Mouse (Mus musculus) c-Kit-negative CD71-positive TER-119-positive erythroid progenitor cells, embryonic 14.5 days (primary cell): ENCODE measurements at regions not wholly inside any gene's neighbourhood (a gene's known extent, or its start where the extent isn't known, plus 50 kb on each side); places are given as distances from the start of the nearest gene placed in this dataset.

ENCODE experiments used
- DNase-seq: peaks from one replicate; pipeline ENCODE4 v3.0.0-alpha.2; 2013; ENCODE audit warnings: low read depth, low spot score

DNA sequence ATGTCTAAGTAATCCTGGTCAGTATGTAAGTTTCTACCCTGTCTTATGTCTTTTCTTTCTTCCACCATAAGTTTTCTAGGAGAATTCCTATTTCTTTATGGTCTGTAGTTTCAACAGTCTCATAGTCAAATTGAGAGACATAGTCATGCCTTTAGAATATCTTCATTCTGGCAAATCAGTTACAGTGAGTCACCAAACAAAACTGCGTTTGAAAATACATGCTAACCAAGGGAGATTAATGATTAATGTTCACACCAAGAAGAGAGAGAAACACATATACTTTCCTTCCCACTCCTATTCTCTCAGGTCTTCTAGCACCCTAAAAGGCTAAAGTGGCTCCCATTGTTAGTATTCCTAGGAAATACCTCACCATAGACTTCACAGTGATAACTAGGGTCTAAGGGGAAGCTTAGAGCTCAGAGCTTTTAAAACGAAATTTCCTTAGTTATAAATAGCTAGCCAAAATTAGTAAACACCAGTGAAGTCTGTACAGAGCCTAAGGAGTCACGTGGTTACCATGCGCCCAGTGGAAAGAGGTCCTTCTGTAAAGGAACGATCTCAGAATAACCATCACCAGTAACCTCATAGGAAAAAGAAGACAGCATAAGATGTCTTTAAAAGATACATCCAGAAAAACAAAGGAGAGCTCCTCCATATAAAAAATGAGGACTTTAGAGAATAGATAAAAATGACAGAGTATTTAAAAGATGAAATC, 281.8 kb upstream of the Htr2a start:
- no peak for DNase-seq

DNA sequence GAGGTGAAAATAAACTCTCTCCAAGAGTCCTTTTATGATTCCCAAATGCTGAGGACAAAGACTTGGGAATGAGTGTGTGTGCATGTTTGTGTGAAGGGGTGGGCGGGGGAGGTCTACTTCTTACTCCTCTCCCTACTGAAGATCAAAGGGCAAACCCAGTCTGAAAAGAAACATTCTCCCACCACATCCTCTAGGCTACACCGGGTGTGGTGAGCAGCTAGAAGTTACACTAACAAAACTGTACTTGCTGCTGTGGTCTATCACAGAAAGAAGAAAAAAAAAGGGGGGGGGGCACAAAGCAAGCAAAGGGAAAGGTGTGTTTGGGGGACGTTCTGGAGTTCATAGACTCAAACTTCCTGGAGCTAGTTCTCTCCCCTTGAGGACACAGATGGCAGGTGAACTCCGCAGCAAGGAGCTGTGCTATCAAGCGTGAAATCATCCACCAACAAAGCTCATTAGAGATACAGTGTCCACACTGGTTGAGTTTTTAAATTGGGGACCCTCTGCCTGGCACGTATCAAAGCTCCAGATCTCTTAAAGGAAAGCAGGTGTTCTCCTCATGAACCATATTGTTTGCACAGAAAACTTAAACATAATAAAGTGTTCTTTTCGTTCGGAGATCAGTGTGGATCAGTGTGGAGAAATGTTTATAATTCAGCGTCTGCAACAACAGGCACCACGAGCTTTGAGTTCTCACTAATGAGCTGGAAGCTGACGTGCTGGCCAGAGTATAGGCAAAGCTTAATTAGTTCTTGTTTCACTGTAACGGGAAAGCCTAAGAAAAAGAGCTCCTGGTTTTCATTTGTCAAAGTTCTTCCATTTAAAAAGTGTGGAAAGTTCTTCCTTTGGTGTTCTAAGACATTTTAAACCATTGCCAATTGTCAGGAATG, 280.7 kb upstream of the Htr2a start:
- DNase-seq, result no peak

DNA sequence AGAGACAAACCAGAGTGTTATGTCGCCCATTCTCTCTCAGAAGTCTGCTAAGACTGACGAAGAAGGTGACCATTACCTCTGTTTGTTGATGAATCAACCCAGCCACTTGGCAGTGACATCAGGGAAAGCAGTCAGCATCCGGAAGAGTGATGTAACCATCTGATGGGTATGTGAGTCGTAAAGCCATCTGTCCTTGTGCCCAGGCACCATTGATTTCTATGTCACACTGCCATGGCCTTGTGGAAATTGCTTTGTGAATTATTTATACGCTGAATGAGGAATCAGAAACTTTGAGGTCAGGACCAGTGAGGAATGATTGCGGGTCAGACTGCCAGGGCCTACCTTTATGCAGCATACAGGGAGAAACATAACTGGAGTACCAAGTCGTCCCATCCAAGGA, 256.2 kb upstream of the Htr2a start:
- DNase-seq, result no peak

DNA sequence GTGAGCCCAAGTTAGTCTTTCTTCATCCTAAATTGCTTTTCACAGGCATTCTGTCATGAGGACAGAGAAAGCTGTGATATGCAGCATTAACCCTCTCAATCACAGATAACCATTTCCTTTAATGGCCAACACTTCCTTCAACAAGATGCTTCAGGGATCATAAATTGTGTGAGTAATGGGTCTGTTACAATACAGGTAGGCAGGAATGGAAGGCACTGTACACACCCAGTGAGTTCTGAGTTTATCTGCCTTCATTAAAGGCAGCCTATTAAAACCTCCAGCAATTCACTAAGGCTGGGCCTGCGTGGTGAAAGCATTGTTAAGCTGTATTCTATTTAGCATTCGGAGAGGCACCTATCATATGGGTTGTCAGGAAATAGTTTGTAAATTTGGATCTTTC, 248.2 kb upstream of the Htr2a start:
- DNase-seq, result no peak

DNA sequence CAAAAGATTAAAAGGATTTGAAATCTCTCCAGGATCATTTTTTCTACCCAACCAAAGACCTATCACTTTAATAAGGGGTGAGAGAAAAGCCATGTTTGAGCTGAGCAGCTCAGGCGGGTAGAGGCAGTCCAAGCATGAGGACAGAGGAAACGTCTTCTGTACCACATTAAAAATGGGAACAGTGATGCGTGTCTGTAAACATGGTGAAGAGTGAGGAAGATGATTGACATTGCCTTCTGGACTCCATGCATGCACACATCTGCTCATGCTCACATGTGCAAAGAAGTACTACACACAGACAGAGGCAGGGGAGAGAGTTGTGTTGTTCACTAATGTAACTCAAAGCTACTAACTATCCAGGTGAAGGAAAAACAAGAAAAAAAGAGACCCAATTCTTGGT, 243.4 kb upstream of the Htr2a start:
- DNase-seq, result no peak

DNA sequence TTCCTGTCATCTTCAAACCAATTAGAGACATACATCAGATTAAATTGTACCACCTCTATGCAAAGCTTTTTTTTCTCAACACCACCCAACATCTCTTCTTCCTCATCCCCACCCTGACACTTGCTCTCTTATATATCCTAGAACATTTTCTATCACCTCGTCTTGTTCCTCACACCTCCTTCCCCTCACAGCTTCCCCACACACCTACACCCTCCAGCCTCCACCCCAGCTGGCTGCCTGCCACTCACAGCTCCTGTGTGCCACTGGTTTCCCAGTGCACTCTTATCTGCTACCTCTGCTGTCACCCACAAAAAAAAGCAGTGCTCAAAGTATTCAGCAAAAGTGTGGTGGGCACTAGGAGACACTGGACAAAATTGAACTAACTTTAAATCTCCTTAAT, 231.2 kb upstream of the Htr2a start:
- no peak for DNase-seq

DNA sequence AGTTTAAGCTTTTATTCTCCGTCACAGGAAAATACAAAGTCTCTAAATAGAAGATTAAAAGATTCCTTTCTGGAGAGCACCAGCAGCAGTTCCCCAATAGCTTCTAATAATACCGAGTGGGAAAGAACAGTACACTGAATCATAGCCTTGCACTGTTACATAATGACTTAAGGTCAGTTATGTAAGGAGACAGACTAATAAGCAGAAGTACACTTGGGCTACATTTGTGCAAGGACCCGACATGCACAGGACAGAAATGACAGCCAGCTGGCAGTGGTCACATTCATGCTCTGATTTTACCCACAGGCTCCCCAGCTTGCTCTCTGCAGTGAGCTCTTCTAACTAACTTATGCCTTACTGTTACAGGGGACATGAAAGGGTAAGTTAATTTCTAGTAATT, 212.4 kb upstream of the Htr2a start:
- DNase-seq, result no peak

DNA sequence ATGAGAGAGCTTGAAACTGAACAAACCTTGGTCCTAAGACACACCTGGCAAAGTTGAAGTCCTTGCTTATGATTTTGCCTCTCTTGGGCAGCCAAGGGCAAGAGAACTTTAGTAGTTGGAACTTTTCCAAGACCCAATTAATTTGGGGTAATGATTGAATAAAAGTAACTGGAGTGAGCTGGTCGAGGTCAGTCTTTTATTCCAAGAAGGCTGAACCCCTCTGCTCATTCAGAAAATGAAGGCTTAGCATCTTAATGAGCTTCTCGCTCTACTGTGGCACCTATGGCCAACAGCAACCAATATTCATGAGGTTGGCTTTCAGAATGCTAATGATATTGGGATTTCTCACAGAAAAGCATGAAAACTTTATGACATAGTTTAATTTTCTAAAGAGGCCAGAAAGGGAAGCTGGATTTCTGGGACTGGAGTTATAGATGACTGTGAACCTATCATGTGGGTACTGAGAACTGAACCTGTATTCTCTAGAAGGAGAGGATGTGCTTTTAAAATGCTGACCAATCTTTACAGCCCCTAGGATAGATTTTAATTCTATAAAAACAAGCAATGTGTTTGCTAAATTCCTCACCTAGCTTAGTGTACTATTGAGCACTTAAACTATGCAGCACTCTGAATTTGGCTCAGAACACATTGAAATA, 176.5 kb upstream of the Htr2a start:
- no peak for DNase-seq

DNA sequence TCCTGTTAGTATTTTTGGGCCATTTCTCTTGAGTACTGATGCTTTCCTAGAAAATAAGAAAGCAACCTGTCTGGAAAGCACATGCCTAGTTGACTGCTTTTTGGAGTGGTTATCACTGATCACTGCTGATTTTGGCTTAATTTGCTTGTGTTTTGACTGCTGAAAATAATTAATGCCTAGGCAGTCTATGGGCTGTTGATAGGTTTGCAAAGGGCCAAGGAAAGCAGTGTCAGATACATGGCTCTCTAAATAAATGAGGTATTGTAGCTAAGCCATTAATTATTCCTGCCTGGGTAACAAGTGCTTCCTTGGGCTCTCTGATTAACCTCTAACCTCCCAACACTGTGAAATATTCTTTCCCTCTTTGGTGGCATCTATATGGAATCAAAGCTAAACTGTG, 145.1 kb upstream of the Htr2a start:
- DNase-seq, result no peak

DNA sequence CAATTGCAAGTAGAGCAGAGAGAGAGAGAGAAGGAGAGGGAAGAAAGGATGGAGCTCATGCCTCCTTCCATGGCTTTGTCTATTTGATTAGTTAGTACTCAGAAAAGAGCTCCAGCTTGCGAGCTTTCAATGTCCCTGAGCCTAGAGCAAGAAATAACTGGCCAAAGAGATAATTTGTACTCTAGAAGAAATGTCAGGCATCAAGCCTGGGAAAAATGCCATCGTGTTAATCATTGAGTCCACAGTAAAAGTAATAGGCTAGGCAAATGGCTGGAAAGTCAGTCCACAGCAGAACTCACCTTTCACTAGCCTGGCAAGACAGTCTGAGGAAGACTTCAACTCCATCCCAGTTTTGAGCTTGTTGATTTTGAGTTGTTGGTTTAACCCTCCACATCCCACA, 129.1 kb upstream of the Htr2a start:
- DNase-seq, result no peak

DNA sequence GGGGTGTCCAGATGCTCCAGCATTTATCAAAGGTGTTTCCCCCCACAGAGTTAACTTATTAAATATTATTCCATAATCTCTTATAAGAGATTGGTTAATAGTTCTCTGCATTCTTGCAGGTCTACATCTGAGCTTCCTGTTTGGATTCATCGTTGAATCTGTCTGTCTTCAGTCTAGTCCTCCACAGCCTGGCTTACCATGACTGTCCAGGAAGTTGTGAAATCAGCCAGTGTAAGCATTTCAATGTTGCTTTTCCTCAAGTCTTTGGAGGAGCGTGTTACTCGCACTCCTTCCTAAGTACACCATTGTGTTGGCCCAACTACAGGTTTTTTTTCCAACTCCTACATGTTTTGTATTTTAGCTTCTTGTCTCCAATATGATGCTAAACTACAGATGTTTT, 124.2 kb upstream of the Htr2a start:
- no peak for DNase-seq

DNA sequence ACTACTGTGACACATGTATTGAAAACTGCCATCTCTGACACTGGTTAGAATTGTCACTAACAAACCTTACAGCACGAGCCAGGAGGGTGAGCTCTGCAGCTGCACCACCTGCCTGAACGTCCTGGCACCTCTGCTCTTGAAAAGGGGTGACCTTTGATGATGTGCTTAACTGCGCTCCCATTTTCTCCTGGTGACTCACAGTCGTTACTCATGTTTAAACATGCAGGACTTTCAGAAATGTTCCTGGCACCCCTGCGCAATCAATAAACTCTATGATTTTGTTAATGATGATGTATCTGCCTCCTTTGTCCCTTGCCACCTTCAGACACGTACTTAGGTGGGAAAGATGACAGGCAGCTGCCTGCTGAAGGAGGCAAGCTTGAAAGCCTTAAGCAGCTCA, 121.1 kb upstream of the Htr2a start:
- DNase-seq, result no peak

DNA sequence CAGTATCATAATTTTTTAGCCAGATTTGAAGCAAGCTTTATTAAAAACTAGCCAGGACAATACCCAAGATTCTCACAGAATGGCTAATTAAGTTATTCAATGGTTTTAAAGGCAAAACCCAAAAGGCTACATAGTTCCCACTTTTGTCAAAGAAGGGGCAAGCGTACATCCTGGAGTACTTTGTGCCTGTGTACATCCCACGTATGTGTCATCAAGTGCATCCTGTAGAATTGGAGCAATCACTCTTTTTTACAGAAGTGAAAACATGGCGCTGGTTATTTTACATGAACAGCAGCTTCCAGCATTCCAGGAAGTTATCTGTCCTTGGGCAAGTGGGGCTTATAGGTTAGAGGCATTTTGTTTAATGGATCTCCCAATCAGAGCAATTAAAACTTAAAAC, 119.0 kb upstream of the Htr2a start:
- DNase-seq, result no peak

DNA sequence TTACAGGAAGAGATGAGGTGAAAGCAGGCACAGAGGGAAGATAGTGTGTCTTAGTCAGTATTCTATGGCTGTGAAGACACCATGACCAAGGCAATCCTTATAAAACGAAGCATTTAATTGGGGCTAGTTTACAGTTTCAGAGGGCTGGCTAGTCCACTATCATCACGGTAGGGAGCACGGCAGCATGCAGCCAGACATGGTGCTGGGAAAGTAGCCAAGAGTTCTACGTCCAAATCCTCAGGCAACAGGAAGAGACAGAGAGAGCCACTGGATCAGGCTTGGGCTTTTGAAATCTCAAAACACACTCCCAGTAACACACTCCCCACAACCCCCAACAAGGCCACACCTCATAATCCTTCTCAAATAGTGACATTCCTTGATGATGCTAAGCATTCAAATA, 113.4 kb upstream of the Htr2a start:
- DNase-seq, result no peak

DNA sequence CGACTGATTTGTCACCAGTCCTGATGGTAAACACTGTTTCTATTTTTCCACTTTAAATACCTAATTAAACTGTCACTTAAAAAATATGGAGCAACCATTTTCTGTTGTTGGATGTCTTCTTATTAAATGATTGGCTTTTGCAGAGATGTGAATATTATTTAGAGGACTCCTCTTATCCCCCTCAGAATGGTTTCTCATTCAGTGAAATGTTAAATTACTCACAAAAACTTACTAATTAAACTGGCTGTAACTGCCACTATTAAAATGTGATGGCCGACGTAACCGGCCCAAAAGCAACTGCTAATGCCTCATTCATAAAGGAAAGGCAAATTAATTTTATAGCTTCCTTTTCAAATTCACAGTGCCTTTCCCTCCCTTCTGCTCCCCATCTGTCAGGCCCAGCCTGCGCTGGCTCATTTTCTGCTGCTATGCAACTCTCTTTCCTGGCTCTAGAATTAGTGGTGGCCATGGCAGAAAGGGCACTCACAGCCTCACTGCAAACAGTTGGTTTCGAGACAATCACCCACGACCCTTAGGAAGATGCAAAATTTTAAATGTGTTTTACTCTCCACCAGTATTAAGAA, 111.2 kb upstream of the Htr2a start:
- DNase-seq, result no peak

DNA sequence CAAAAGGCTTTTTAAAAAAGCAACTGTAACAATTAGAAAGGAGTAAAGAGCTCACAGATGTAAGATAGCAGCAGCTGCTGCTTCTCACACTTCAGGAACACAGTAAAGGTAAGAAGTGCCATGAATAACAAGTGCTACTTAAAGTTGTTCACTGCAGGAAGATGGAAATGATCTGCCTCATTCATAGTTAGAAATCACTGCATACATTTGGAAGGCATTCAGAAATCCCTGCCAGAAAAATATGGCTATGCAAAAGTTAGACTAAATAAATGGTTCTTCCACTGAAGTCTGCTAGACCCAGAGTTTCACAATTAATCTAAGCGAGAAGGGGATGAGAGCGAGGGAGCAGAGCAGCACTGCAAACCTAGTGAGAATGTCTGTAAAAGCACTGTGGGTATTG, 102.5 kb upstream of the Htr2a start:
- no peak for DNase-seq

DNA sequence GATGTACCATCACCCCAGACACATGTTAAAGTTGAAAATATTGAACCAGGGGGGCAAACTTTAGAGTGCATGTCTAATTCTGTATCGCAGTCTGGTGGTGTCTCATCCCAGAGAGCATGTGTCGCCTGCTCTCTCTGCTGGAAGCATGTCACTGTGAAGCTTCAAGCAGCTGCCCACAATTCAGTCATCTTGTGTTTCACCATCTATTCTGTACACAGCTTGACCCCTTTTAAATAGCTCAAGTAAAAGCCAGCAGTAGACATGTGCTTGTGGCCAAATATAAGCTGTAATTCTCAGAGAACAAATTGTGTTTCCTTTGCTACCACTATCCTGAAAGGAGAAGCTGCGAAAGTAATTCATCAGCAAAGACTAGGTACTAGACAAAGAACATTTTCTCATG, 96.6 kb upstream of the Htr2a start:
- DNase-seq, result no peak

DNA sequence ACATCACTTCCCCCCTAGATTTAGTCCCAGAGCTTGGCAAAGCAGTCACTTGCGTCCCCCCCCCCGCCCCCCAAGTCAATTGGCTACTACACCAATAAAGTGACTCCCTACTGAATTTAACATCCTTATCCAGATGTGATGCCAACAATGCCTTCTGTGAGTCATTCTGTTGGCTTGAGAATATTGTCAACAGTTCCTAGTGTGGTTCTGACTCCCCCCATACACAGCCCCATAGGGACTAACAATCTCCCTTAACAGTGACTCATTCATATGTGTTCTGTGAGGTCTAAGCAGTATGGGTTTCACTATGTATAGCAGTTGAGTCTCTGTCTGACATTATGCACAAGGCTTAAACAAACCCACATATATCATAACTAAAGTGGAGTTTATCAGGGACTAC, 89.5 kb upstream of the Htr2a start:
- DNase-seq, result no peak

DNA sequence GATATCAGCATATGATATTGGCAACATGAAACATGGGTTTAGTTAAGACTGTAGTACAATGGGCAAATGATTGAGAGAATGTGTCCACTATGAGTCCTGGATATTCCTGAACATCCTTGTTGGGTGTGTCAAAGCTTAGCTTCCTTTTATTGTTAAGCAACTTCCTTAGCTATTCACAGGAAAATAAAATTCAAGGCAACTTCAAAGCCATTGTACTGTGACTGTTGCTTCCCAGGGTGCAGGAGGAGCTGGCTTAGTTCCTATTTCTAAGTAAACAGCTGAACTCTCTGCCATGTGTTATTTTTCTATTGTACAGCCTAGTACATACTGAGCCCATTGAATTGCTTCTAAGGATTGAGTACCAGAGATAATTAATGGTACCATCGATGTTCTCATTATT, 87.0 kb upstream of the Htr2a start:
- DNase-seq, result no peak

DNA sequence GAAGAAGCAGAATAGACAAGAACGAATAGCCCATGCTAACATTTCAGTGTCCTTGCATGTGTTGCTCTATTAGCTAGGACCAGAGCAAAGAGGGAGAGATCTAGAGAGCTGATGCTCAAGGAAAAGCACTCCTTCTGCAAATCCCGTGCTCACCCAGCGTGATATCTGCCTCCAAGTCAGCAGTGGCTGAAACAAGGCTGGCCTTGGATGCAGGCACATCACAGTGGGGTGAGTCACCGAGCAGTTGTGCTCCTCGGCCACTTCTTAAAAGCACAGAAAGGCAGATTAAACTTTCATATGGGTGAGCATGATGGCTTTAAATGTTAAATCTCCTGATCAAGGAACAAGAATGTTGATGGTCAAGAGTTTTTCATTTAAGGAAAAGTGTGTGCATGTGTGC, 82.3 kb upstream of the Htr2a start:
- no peak for DNase-seq
